Mouse (Mus musculus) limb, embryonic 15.5 days (tissue): Measurements from ENCODE around the gene Gnb2. TPM values are rescaled to one million over a fixed set of nuclear protein-coding genes. Genes with fewer than 3 reads are reported as not detected.

ENCODE experiments used
- ATAC-seq: fragments of 200-750 bp; cut with Nextera tagmentation; 2 replicates; pipeline ENCODE4 v1.8.0; 2017; ENCODE audit warnings: low read depth, moderate TSS enrichment; ENCODE audit not compliant: insufficient number of reproducible peaks, low FRiP score, low TSS enrichment
- H3K27ac ChIP-seq: fragments of 300-500 bp; sonication (generic); 2 replicates; pipeline ENCODE4 v1.5.1; 2015; ENCODE audit warnings: moderate library complexity, mild to moderate bottlenecking, inconsistent platforms
- H3K27me3 ChIP-seq: fragments of 300-500 bp; sonication (generic); 2 replicates; pipeline ENCODE4 v1.6.1; 2015; ENCODE audit warnings: inconsistent platforms
- H3K36me3 ChIP-seq: fragments of 300-500 bp; sonication (generic); 2 replicates; pipeline ENCODE4 v1.6.1; 2015; ENCODE audit warnings: inconsistent platforms
- H3K4me1 ChIP-seq: fragments of 300-500 bp; sonication (generic); 2 replicates; pipeline ENCODE4 v1.6.1; 2015; ENCODE audit warnings: inconsistent platforms
- H3K4me2 ChIP-seq: fragments of 300-500 bp; sonication (generic); 2 replicates; pipeline ENCODE4 v1.6.1; 2015; ENCODE audit warnings: mild to moderate bottlenecking, inconsistent platforms
- H3K4me3 ChIP-seq: fragments of 300-500 bp; sonication (generic); 2 replicates; pipeline ENCODE4 v1.5.1; 2015; ENCODE audit warnings: mild to moderate bottlenecking, inconsistent platforms
- H3K9ac ChIP-seq: fragments of 300-500 bp; sonication (generic); 2 replicates; pipeline ENCODE4 v1.6.1; 2015; ENCODE audit warnings: inconsistent platforms
- H3K9me3 ChIP-seq: fragments of 300-500 bp; sonication (generic); 2 replicates; pipeline ENCODE4 v1.6.1; 2016; ENCODE audit warnings: inconsistent platforms
- WGBS: fragments of 180-500 bp; shearing (Covaris S2); methylation state at CpG from one replicate; pipeline ENCODE4 v1.1.7; 2015; 5-methylcytosine and 5-hydroxymethylcytosine counted together
- polyA plus RNA-seq: library from polyadenylated mRNA; unstranded; fragments of >200 nt; fragmentation: Nextera tagmentation; extraction: Ambion mirVana; gene quantifications from 2 replicates; pipeline ENCODE4 v1.2.1, GENCODE M21; 2015

Gnb2 gene
- polyA plus RNA-seq, 1 experiment from 2014 or later: 394 TPM

DNA sequence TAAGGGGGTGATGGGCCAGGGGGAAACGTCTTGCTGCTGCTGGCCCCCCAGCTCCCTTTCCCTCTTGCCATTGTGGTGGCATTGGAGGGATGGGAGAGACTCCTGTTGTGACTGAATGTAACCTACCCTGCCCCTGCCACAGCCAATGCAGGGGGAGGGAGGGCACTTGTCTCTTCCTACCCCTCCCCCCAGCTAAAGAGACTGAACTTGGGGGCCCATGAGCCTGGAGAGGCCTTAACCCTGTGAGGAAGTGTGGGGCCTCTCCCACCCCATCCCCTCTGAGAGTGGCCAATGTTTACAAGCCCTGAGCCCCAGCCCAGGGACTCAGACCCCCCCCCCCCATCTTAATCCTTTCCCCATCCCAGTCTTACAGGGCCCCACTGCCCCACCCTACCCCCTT is 5.9 kb downstream of the Gnb2 start:
- WGBS: 58% methylated on average over 1 of the region's 1 CpGs
- Histone ChIP-seq H3K36me3 (peaks cover 74% of the 10 kb centered on the region), H3K9ac (no peak overlapping the region), H3K4me3 (no peak overlapping the region), H3K27me3 (no peaks in the 10 kb centered on the region), H3K4me1 (peaks cover 49% of the 10 kb centered on the region), H3K4me2 (no peak overlapping the region), H3K9me3 (no peaks in the 10 kb centered on the region), H3K27ac (peak overlapping the region; percentile 57)
- ATAC-seq: no peak

DNA sequence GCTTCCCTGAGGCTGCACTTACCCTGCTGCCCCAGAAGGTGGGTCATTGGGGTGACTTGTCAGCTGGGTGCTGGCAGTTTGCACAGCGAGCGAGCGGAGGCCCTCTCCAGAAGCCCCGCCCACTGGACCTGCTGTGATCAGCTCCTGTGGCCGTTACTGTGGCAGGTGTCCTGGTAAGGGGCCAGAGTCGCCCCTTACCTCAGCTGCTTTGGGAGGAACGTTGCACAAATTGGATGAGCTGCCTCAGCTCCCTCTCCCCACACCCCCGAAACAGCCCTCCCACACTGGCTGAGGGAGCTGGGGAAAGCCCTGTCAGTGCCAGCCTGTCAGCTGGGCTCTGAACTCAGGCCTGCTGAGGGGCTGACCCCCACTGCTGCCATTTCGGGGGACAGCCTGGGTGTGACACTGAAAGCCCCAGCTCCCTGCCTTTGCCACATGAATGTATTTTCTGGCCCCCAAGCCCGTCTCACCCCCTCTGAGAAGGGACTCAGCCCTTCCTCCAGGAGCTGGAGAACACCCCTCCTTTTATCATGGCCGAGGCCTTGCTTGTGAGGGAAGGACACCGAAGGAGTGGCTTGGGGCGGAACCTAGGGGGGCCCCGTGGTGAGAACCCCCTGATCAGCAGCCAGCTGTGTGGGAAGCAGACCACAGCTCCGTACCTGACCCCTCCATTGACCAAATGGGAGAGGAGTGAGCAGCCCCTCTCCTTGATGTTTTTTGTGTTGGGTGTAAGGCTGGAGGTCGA is 6.9 kb downstream of the Gnb2 start:
- H3K27me3 ChIP-seq: no peaks in the 10 kb centered on the region
- peaks cover 49% of the 10 kb centered on the region for H3K4me1 ChIP-seq
- H3K9ac ChIP-seq: no peak overlapping the region
- H3K27ac ChIP-seq: peak overlapping the region; percentile 50
- ATAC-seq: no peak
- H3K4me2 ChIP-seq: no peak overlapping the region
- no peaks in the 10 kb centered on the region for H3K9me3 ChIP-seq
- peaks cover 84% of the 10 kb centered on the region for H3K36me3 ChIP-seq
- H3K4me3 ChIP-seq: no peak overlapping the region
- WGBS: 48% methylated on average over 16 of the region's 16 CpGs

DNA sequence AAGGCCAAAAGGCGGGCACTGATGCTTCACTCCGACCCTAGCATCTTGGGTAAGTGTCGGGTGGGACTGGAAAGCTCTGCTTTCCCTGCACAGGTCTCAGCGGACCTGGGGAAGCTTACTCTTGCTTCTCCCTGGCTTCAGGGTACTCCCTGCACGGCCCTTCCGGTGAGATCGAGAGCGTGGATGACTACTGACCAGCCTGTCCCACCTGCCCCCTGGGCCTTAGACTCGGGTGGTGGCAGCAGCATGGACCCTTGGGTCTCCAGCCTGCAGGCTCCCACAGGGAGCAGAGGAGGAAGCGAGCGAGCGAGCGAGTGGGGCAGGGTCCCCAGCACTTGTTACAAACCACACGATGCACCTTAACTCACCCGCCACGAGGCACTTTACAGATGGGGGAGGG is 7.8 kb downstream of the Gnb2 start:
- Histone ChIP-seq H3K4me1 (peaks cover 46% of the 10 kb centered on the region), H3K27me3 (no peaks in the 10 kb centered on the region), H3K36me3 (peaks cover 93% of the 10 kb centered on the region), H3K27ac (peak overlapping the region; percentile 50), H3K4me3 (no peak overlapping the region), H3K9me3 (no peaks in the 10 kb centered on the region), H3K4me2 (no peak overlapping the region), H3K9ac (no peak overlapping the region)
- ATAC-seq: no peak
- WGBS: 75% methylated on average over 16 of the region's 16 CpGs

DNA sequence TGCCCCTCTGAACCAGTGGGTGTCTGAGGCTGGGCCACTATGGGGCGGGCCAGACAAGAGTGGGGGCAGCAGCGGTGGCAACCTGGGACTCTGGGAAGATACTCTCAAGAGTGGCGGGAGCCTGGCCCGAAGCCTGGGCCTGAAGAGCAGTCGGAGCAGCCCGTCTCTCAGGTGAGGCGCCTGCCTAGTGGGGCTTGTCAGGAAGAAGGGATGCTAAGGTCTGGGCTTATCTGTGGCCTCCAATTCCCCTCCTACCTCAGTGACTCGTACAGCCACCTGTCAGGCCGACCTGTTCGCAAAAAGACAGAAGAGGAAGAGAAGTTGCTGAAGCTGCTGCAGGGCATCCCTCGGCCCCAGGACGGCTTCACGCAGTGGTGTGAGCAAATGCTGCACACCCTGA is 8.6 kb downstream of the Gnb2 start:
- ATAC-seq: no peak
- H3K4me2 ChIP-seq: no peak overlapping the region
- H3K4me1 ChIP-seq: peaks cover 37% of the 10 kb centered on the region
- no peaks in the 10 kb centered on the region for H3K27me3 ChIP-seq
- no peak overlapping the region for H3K9ac ChIP-seq
- H3K27ac ChIP-seq: peak overlapping the region; percentile 50
- H3K9me3 ChIP-seq: no peaks in the 10 kb centered on the region
- no peak overlapping the region for H3K4me3 ChIP-seq
- WGBS: 87% methylated on average over 10 of the region's 13 CpGs
- peaks cover 95% of the 10 kb centered on the region for H3K36me3 ChIP-seq

DNA sequence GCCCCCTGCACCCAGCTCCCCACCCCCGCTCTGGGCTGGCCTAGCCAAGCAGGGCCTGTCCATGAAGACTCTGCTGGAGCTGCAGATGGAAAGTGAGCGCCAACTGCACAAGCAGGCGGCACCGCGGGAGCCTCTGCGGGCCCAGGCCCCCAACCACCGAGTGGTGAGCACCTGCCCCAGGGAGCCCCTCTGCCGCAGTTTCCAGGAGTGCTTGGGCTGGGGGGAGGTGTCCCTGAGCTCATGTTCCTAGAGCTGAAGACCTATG is 9.1 kb downstream of the Gnb2 start:
- ATAC-seq: no peak
- Histone ChIP-seq H3K27me3 (no peaks in the 10 kb centered on the region), H3K4me3 (no peak overlapping the region), H3K4me2 (no peak overlapping the region), H3K36me3 (peaks cover 95% of the 10 kb centered on the region), H3K9ac (no peak overlapping the region), H3K9me3 (no peaks in the 10 kb centered on the region), H3K4me1 (peaks cover 32% of the 10 kb centered on the region), H3K27ac (peak overlapping the region; percentile 48; the same call in 1 of the 2 replicates)
- 81% methylated on average over 8 of the region's 8 CpGs for WGBS

DNA sequence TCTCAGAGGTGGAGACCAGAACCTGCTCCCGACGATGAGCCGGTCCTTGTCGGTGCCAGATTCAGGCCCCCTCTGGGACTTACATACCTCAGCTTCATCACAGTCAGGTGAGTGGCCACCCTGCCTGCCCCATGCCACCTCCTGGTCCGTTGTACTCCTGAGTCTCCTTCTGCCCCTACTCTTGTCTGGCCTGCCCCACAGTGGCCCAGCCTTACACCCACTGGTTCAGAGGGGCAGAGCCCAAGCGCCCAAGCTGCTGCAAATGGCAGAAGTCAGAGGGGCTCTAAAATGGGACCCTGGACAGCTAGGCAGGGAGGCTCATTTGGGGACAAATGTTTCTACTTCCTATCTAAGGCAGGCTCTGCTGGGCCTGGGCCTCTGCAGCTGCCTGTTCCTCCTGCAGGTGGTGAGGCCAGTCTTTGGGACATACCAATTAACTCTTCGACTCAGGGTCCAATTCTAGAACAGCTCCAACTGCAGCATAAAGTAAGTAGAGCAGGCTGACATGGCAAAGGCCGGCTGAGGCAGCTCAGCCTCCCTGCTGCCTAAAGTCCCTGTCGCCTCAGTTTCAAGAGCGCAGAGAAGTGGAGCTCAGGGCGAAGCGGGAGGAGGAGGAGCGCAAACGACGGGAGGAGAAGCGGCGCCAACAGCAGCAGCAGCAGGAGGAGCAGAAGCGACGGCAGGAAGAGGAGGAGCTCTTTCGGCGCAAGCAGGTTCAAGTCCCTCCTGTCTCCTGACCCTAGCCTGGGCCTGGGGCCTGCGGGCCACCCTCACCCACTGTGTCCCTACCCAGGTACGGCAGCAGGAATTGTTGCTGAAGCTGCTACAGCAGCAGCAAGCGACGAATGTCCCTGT is 9.7 kb downstream of the Gnb2 start:
- no peak overlapping the region for H3K4me2 ChIP-seq
- H3K4me1 ChIP-seq: peaks cover 31% of the 10 kb centered on the region
- no peak overlapping the region for H3K4me3 ChIP-seq
- H3K9ac ChIP-seq: no peak overlapping the region
- peak overlapping the region; percentile 63; the same call in 1 of the 2 replicates for H3K27ac ChIP-seq
- peaks cover 95% of the 10 kb centered on the region for H3K36me3 ChIP-seq
- H3K27me3 ChIP-seq: no peaks in the 10 kb centered on the region
- no peak for ATAC-seq
- H3K9me3 ChIP-seq: no peaks in the 10 kb centered on the region
- WGBS: 81% methylated on average over 25 of the region's 25 CpGs

DNA sequence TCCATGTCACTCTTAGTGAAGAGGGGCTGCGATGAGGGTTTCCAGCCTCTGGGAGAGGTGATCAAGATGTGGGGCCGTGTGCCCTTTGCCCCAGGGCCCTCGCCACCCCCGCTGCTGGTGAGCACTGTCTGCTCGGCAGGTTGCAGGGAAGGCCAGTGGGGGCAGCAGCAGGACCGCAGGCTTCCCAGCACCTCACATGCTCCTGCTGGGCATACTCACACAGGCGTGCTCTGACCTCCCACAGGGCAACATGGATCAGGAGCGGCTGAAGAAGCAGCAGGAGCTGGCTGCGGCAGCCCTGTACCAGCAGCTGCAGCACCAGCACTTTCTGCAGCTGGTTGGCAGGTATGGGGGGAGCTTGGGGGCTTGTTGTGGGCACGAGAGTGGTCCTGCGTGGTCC is 10.6 kb downstream of the Gnb2 start:
- no peaks in the 10 kb centered on the region for H3K27me3 ChIP-seq
- H3K27ac ChIP-seq: no peak overlapping the region
- no peak overlapping the region for H3K4me2 ChIP-seq
- peaks cover 90% of the 10 kb centered on the region for H3K36me3 ChIP-seq
- 71% methylated on average over 11 of the region's 11 CpGs for WGBS
- ATAC-seq: no peak
- no peaks in the 10 kb centered on the region for H3K9me3 ChIP-seq
- H3K9ac ChIP-seq: no peak overlapping the region
- peaks cover 22% of the 10 kb centered on the region for H3K4me1 ChIP-seq
- no peak overlapping the region for H3K4me3 ChIP-seq

DNA sequence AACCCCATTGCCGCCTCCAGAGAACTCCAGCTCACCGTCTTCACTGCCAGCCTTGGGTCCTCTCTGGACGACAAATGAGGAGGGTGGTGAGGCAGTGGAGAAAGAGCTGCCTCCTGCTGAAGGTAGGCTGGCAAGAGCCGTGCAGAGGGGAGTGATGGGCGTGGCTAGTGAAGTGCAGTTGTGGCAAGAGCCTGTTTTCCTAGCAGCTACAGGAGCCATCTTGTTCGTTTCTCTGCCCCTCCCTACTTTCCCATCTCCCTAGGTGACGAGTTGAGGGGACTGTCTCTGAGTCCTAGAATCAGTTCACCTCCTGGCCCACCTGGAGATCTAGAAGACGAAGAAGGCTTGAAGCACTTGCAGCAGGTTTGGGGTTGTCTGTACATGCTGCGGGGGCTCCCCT is 11.4 kb downstream of the Gnb2 start:
- 80% methylated on average over 9 of the region's 9 CpGs for WGBS
- Histone ChIP-seq H3K9ac (no peak overlapping the region), H3K27ac (no peak overlapping the region), H3K4me2 (no peak overlapping the region), H3K36me3 (peaks cover 87% of the 10 kb centered on the region), H3K9me3 (no peaks in the 10 kb centered on the region), H3K4me3 (no peak overlapping the region), H3K27me3 (no peaks in the 10 kb centered on the region), H3K4me1 (peaks cover 17% of the 10 kb centered on the region)
- ATAC-seq: no peak

DNA sequence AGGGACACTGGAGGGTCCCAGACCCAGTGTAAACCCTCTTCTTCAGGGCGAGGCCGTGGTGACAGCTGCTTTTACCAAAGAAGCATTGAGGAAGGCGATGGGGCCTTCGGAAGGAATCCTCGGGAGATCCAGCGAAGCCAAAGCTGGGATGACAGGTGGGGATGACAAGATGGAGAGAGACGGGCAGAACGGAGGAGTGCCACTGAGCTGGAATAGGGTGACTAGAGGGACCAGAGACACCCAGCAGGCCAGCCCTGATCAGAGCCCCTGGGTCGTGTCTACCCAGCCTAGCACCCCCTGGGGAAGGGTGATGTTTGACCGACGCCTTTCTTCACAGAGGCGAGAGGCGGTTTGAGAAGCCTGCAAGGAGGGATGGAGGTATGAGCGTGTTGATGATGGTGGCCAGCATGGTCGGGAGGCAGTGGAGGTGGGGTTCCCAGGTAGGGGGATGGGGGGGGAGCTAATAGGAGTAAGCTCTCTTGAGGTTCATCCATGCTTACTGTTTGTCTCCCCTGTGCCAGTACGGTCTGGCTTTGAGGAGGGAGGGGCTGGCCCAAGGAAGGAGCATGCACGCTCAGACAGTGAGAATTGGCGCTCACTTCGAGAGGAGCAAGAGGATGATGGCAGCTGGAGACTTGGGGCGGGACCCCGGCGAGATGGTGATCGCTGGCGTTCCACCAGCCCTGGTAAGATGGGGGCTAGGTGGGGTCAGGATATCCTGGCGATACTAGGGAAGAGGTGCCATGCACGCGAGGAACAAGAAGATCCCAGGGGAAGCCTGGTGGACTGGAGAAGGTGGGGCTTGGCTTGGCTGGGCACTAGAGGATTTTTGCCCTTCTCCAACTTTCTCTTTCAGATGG is 13.4 kb downstream of the Gnb2 start:
- Histone ChIP-seq H3K36me3 (peaks cover 70% of the 10 kb centered on the region), H3K4me1 (peaks cover 4% of the 10 kb centered on the region), H3K4me3 (no peak overlapping the region), H3K9me3 (no peaks in the 10 kb centered on the region), H3K27ac (no peak overlapping the region), H3K9ac (no peak overlapping the region), H3K27me3 (no peaks in the 10 kb centered on the region), H3K4me2 (no peak overlapping the region)
- WGBS: 90% methylated on average over 27 of the region's 27 CpGs
- no peak for ATAC-seq

DNA sequence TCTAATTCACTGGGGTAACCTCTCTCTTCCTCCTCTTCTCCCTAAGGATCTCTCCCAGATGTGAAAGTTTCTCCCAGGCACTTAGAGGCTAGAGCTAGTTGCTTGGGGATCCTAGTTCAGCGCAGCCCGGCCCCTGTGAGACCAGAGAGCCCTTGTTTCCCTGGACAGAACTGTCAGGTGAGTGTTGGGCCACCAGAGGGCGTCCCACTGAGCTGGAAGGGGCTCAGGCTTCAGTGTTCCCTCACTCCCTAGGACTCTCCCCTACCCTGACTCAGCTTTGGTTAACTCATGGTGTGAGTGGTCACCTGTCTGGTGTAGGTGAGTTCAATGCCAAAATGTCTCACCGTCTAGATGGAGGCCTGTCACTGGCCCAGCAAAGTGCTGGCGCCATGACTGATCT is 14.9 kb downstream of the Gnb2 start, which contains the start of gene Gigyf1:
Gene Gigyf1, plus strand, starts transcription at position 113 of the 400 bp plus-strand sequence.
- Histone ChIP-seq H3K27me3 (no peaks in the 10 kb centered on the region), H3K9me3 (no peaks in the 10 kb centered on the region), H3K4me2 (no peak within 1 kb of the TSS), H3K27ac (no peak within 1 kb of the TSS), H3K4me1 (peaks cover 12% of the 10 kb centered on the region), H3K36me3 (peaks cover 55% of the 10 kb centered on the region), H3K4me3 (no peak within 1 kb of the TSS), H3K9ac (no peak within 1 kb of the TSS)
- ATAC-seq: no peak
- 78% methylated on average over 5 of the region's 5 CpGs for WGBS

DNA sequence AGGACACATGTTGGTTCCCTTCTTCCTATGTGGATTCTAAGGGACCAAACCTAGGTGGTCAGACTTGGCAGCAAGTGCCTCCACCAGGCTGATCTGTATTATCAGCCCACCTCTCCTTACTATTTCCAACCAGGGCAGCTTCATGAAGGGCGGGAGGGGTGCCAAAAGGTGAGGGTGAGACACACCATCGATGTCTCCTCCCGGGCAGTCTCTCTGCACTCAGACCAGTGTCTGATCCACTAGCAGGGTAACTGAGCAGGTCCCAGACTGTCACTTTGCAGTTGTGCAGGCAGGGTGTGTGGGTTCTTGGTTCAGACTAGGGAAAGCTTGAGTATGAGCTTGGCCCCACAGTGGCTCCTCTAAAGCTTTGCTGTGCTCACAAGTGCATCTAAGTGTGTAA is 18.5 kb downstream of the Gnb2 start:
- WGBS: 90% methylated on average over 3 of the region's 3 CpGs
- Histone ChIP-seq H3K27ac (no peak overlapping the region), H3K4me2 (no peak overlapping the region), H3K9me3 (no peaks in the 10 kb centered on the region), H3K4me3 (no peak overlapping the region), H3K9ac (no peak overlapping the region), H3K36me3 (peaks cover 19% of the 10 kb centered on the region), H3K4me1 (peaks cover 38% of the 10 kb centered on the region), H3K27me3 (no peaks in the 10 kb centered on the region)
- no peak for ATAC-seq
